Mouse (Mus musculus) heart, embryonic 12.5 days (tissue): Measurements from ENCODE around the gene Pnmal2. TPM values are rescaled to one million over a fixed set of nuclear protein-coding genes. Genes with fewer than 3 reads are reported as not detected.
A peak's percentile ranks its signal among the peaks of the same experiment; 100 is the strongest.
"Not testable (repeated sequence)": the region's sequence is repeated elsewhere in the genome, so short reads cannot be mapped to it uniquely, and the experiment has no call there.

Experiments
- ATAC-seq: fragments of 200-750 bp; cut with Nextera tagmentation; 2 replicates; pipeline ENCODE4 v1.8.0; 2017; ENCODE audit warnings: moderate TSS enrichment, moderate library complexity; ENCODE audit not compliant: insufficient number of reproducible peaks, low FRiP score
- H3K27ac ChIP-seq: fragments of 300-500 bp; sonication (generic); 2 replicates; pipeline ENCODE4 v1.5.1; 2016; ENCODE audit warnings: mild to moderate bottlenecking, moderate library complexity; ENCODE audit not compliant: poor library complexity, severe bottlenecking
- H3K27me3 ChIP-seq: fragments of 300-500 bp; sonication (generic); replicated peaks from 2 replicates; pipeline ENCODE4 v1.6.1; 2016; ENCODE audit warnings: mild to moderate bottlenecking, moderate library complexity
- H3K36me3 ChIP-seq: fragments of 300-500 bp; sonication (generic); 2 replicates; pipeline ENCODE4 v1.6.1; 2016; ENCODE audit warnings: mild to moderate bottlenecking, moderate library complexity
- H3K4me1 ChIP-seq: fragments of 300-500 bp; sonication (generic); replicated peaks from 2 replicates; pipeline ENCODE4 v1.6.1; 2016; ENCODE audit warnings: mild to moderate bottlenecking
- H3K4me2 ChIP-seq: fragments of 300-500 bp; sonication (generic); 2 replicates; pipeline ENCODE4 v1.6.1; 2016; ENCODE audit warnings: mild to moderate bottlenecking, moderate library complexity
- H3K4me3 ChIP-seq: fragments of 300-500 bp; sonication (generic); 2 replicates; pipeline ENCODE4 v1.5.1; 2016; ENCODE audit warnings: mild to moderate bottlenecking
- H3K9ac ChIP-seq: fragments of 300-500 bp; sonication (generic); 2 replicates; pipeline ENCODE4 v1.6.1; 2016; ENCODE audit warnings: mild to moderate bottlenecking, moderate library complexity
- H3K9me3 ChIP-seq: fragments of 300-500 bp; sonication (generic); replicated peaks from 2 replicates; pipeline ENCODE4 v1.6.1; 2016; ENCODE audit warnings: mild to moderate bottlenecking, moderate library complexity
- WGBS: fragments of 180-500 bp; shearing (Covaris S2); methylation state at CpG from one replicate; pipeline ENCODE4 v1.1.7; 2016; 5-methylcytosine and 5-hydroxymethylcytosine counted together
- polyA plus RNA-seq: library from polyadenylated mRNA; unstranded; fragments of >200 nt; fragmentation: Nextera tagmentation; extraction: Ambion mirVana; gene quantifications from 2 replicates; pipeline ENCODE4 v1.2.1, GENCODE M21; 2016

The Pnmal2 gene
- polyA plus RNA-seq, 1 experiment from 2014 or later: 4.2 TPM

GRCm38 (mm10) chr7:16946441-16947348, 2.2 kb downstream of the Pnmal2 start:
- Histone ChIP-seq H3K27me3 (peaks cover 48% of the 10 kb centered on the region), H3K27ac (no peak overlapping the region), H3K4me3 (peak overlapping the region; percentile 63), H3K9ac (peak overlapping the region; percentile 49), H3K9me3 (no peaks in the 10 kb centered on the region), H3K36me3 (no peaks in the 10 kb centered on the region), H3K4me1 (peaks cover 51% of the 10 kb centered on the region), H3K4me2 (peak overlapping the region; percentile 96)
- no peak for ATAC-seq
- WGBS: 3% methylated on average over 53 of the region's 53 CpGs

- Histone ChIP-seq H3K27ac (no peak overlapping the region), H3K4me3 (peak overlapping the region; percentile 63), H3K4me2 (peak overlapping the region; percentile 96), H3K4me1 (peaks cover 51% of the 10 kb centered on the region), H3K9ac (peak overlapping the region; percentile 49; the same call in 1 of the 2 replicates), H3K9me3 (no peaks in the 10 kb centered on the region), H3K27me3 (peaks cover 48% of the 10 kb centered on the region), H3K36me3 (no peaks in the 10 kb centered on the region)
- 17% methylated on average over 22 of the region's 22 CpGs for WGBS
- ATAC-seq: no peak
These were observed 2.9 kb downstream of the Pnmal2 start for GRCm38 (mm10) chr7:16947349-16947895.

- Histone ChIP-seq H3K4me1 (peaks cover 51% of the 10 kb centered on the region), H3K27me3 (peaks cover 48% of the 10 kb centered on the region), H3K9me3 (no peaks in the 10 kb centered on the region), H3K4me3 (0 out of 2 replicates have a peak overlapping the region, but pooled peaks have one; percentile 63), H3K9ac (no peak overlapping the region), H3K36me3 (no peaks in the 10 kb centered on the region), H3K27ac (no peak overlapping the region), H3K4me2 (peak overlapping the region; percentile 96)
- WGBS: 2% methylated on average over 4 of the region's 4 CpGs
- ATAC-seq: 0 out of 2 replicates have a peak, but pooled peaks have one; percentile 19
These were observed 3.5 kb downstream of the Pnmal2 start for GRCm38 (mm10) chr7:16947959-16948361.

GRCm38 (mm10) chr7:16948923-16949458, 4.5 kb downstream of the Pnmal2 start:
- H3K4me1 ChIP-seq: peaks cover 49% of the 10 kb centered on the region
- ATAC-seq: no peak

GRCm38 (mm10) chr7:16949908-16950841, 5.7 kb downstream of the Pnmal2 start:
- ATAC-seq: peak; percentile 48
- Histone ChIP-seq H3K9me3 (no peaks in the 10 kb centered on the region), H3K27ac (no peak overlapping the region), H3K9ac (peak overlapping the region; percentile 67), H3K4me3 (peak overlapping the region; percentile 35), H3K4me2 (peak overlapping the region; percentile 73), H3K36me3 (no peaks in the 10 kb centered on the region), H3K27me3 (peaks cover 43% of the 10 kb centered on the region), H3K4me1 (peaks cover 45% of the 10 kb centered on the region)
- WGBS: 12% methylated on average over 29 of the region's 29 CpGs

More at GRCm38 (mm10) chr7:16948923-16949458, 4.5 kb downstream of the Pnmal2 start:
- no peaks in the 10 kb centered on the region for H3K9me3 ChIP-seq
- H3K27me3 ChIP-seq: peaks cover 48% of the 10 kb centered on the region
- H3K4me2 ChIP-seq: no peak overlapping the region
- no peak overlapping the region for H3K4me3 ChIP-seq
- no peak overlapping the region for H3K9ac ChIP-seq
- H3K36me3 ChIP-seq: no peaks in the 10 kb centered on the region
- WGBS: 56% methylated on average over 8 of the region's 8 CpGs
- no peak overlapping the region for H3K27ac ChIP-seq

- H3K4me3 ChIP-seq: no peak overlapping the region
- 0 out of 2 replicates have a peak overlapping the region, but pooled peaks have one; percentile 3 for H3K4me2 ChIP-seq
- WGBS: 27% methylated on average over 18 of the region's 18 CpGs
- peaks cover 35% of the 10 kb centered on the region for H3K27me3 ChIP-seq
- H3K9ac ChIP-seq: no peak overlapping the region
- H3K4me1 ChIP-seq: peaks cover 37% of the 10 kb centered on the region
- H3K27ac ChIP-seq: no peak overlapping the region
- H3K36me3 ChIP-seq: no peaks in the 10 kb centered on the region
- peak; percentile 63 for ATAC-seq
- no peaks in the 10 kb centered on the region for H3K9me3 ChIP-seq
These were observed 6.6 kb downstream of the Pnmal2 start for GRCm38 (mm10) chr7:16950861-16951635.

- not testable (repeated sequence) for H3K4me3 ChIP-seq, H3K4me2 ChIP-seq, H3K27ac ChIP-seq, H3K9ac ChIP-seq, H3K4me1 ChIP-seq, H3K9me3 ChIP-seq, H3K36me3 ChIP-seq, ATAC-seq
- peaks cover 14% of the 10 kb centered on the region for H3K27me3 ChIP-seq
- 61% methylated on average over 2 of the region's 2 CpGs for WGBS
These were observed 9.3 kb downstream of the Pnmal2 start for GRCm38 (mm10) chr7:16953776-16954175.

- H3K36me3 ChIP-seq: no peaks in the 10 kb centered on the region
- no peak overlapping the region for H3K27ac ChIP-seq
- no peak overlapping the region for H3K4me3 ChIP-seq
- ATAC-seq: no peak
- H3K9ac ChIP-seq: no peak overlapping the region
- 0 out of 2 replicates have a peak, but pooled peaks cover 5% of the 10 kb centered on the region for H3K4me1 ChIP-seq
- WGBS: 53% methylated on average over 4 of the region's 4 CpGs
- peaks cover 16% of the 10 kb centered on the region for H3K27me3 ChIP-seq
- no peak overlapping the region for H3K4me2 ChIP-seq
- H3K9me3 ChIP-seq: no peaks in the 10 kb centered on the region
These were observed 11.2 kb downstream of the Pnmal2 start for GRCm38 (mm10) chr7:16955712-16956111.

- Histone ChIP-seq H3K9ac (no peak overlapping the region), H3K9me3 (no peaks in the 10 kb centered on the region), H3K4me2 (no peak overlapping the region), H3K4me3 (no peak overlapping the region), H3K27me3 (peaks cover 25% of the 10 kb centered on the region), H3K36me3 (no peaks in the 10 kb centered on the region), H3K4me1 (0 out of 2 replicates have a peak, but pooled peaks cover 5% of the 10 kb centered on the region), H3K27ac (no peak overlapping the region)
- ATAC-seq: no peak
- WGBS: 70% methylated on average over 15 of the region's 15 CpGs
These were observed 12.2 kb downstream of the Pnmal2 start for GRCm38 (mm10) chr7:16956410-16957265.
